Mouse (Mus musculus) heart, postnatal 0 days (tissue): ENCODE measurements at regions not wholly inside any gene's neighbourhood (a gene's known extent, or its start where the extent isn't known, plus 50 kb on each side); places are given as distances from the start of the nearest gene placed in this dataset.

Experiments
- CTCF ChIP-seq: IDR thresholded peaks from 2 replicates; pipeline ENCODE4 v1.5.1; 2016; ENCODE audit warnings: antibody characterized with exemption, control low read depth, low read depth
- EP300 ChIP-seq: IDR thresholded peaks from 2 replicates; pipeline ENCODE4 v1.6.1; 2016; ENCODE audit warnings: antibody characterized with exemption, low read depth

DNA sequence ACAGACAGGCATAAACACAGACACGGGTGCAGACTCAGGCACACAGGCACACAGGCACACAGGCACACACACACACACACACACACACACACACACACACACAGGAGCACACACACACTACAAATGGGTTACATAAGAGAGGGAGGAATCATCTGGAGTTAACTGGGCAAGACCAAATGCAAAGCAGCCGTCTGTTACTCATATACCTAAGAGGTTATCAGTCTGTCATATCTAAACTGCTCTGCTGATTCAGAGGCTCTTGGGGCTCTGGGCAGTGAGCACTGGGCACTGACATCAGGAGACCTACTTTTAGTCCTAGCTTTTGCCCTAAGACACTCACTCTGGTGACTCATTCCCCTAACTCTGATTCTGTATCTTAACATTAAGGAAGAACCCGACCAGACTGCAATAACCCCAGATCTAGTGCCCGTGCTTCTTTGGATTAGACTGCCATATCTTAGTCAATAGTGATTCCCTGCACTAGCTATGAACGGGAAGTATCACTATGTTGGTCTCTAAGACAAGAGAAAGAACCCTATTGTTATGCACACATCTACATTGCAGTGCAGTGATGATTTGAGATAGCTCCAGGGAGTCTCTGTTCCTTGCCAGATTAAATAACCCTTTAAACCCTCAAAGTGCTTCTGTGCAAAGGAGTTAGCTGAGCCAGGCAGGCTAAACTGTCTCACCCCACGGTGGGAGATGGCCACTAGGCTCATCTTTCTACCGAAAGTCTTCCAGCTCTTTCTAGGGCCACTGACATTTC is 78.0 kb upstream of the Ndufb6 start:
- TF ChIP-seq CTCF (no peak), EP300 (no peak)
